Mouse (Mus musculus): ENCODE data around the gene Ppp1r35. TPM values are rescaled to one million over a fixed set of nuclear protein-coding genes. Genes with fewer than 3 reads are reported as not detected.

Gene Ppp1r35
- polyA plus RNA-seq, 2 experiments: 37.6 to 46.8 TPM

DNA sequence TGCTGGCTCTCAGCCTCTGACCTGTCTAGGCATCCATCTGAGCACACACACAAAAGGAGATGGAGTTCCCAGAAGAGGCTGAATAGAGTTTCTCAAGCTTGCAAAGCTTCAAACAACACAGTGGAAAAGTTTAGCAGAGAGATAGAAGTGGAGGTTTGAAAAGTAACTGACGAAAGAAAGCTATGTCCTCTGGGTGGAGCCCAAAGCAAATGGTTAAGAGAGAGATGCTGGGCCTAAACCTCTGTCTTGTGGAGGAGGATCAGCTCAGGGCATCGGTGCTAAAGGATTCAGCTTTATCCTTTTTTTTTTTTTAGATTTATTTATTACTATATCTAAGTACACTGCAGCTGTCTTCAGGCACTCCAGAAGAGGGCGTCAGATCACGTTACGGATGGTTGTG lies 29.7 kb downstream of the Ppp1r35 start:
- Histone ChIP-seq H3K27me3 (ENCODE audit: control insufficient read depth, insufficient read depth, low read length) (no peaks in the 10 kb centered on the region), H3K4me2 (replicated peaks; ENCODE audit: low read depth, low read length, severe bottlenecking) (no peak overlapping the region), H3K4me3 (replicated peaks; ENCODE audit: low read length) (no peak overlapping the region), H3K4me1 (ENCODE audit: control insufficient read depth, insufficient read depth, low read length) (no peaks in the 10 kb centered on the region), H3K9ac (ENCODE audit: low read depth, low read length, severe bottlenecking) (no peak overlapping the region), H3K9me3 (ENCODE audit: control insufficient read depth, low read length) (no peaks in the 10 kb centered on the region), H3K27ac (replicated peaks; ENCODE audit: low read depth, low read length) (no peak overlapping the region), H3K36me3 (ENCODE audit: control insufficient read depth, insufficient read depth, low read length) (no peaks in the 10 kb centered on the region)
- ATAC-seq (ENCODE audit: low FRiP score, low read depth) (no peak), DNase-seq (ENCODE audit: low spot score) (no peak)
- 90% methylated on average over 5 of the region's 5 CpGs for WGBS
- TF ChIP-seq POLR2A (IDR thresholded peaks at IDR 0.05; ENCODE audit: borderline replicate concordance, extremely low read depth, insufficient read depth, insufficient read length): no peak

GRCm38 (mm10) chr5:137817466-137818222 lies 39.0 kb downstream of the Ppp1r35 start:
- H3K27me3 ChIP-seq (ENCODE audit: control insufficient read depth, insufficient read depth, low read length): no peaks in the 10 kb centered on the region
- H3K36me3 ChIP-seq (ENCODE audit: control insufficient read depth, insufficient read depth, low read length): no peaks in the 10 kb centered on the region
- H3K4me3 ChIP-seq (replicated peaks; ENCODE audit: low read length): no peak overlapping the region
- H3K27ac ChIP-seq (replicated peaks; ENCODE audit: low read depth, low read length): no peak overlapping the region
- DNase-seq (ENCODE audit: low spot score) (no peak), ATAC-seq (ENCODE audit: low FRiP score, low read depth) (no peak)
- no peaks in the 10 kb centered on the region for H3K9me3 ChIP-seq (ENCODE audit: control insufficient read depth, low read length)
- WGBS: 69% methylated on average over 4 of the region's 4 CpGs
- TF ChIP-seq POLR2A (IDR thresholded peaks at IDR 0.05; ENCODE audit: borderline replicate concordance, extremely low read depth, insufficient read depth, insufficient read length): no peak
- no peak overlapping the region for H3K4me2 ChIP-seq (replicated peaks; ENCODE audit: low read depth, low read length, severe bottlenecking)
- no peaks in the 10 kb centered on the region for H3K4me1 ChIP-seq (ENCODE audit: control insufficient read depth, insufficient read depth, low read length)
- no peak overlapping the region for H3K9ac ChIP-seq (ENCODE audit: low read depth, low read length, severe bottlenecking)

DNA sequence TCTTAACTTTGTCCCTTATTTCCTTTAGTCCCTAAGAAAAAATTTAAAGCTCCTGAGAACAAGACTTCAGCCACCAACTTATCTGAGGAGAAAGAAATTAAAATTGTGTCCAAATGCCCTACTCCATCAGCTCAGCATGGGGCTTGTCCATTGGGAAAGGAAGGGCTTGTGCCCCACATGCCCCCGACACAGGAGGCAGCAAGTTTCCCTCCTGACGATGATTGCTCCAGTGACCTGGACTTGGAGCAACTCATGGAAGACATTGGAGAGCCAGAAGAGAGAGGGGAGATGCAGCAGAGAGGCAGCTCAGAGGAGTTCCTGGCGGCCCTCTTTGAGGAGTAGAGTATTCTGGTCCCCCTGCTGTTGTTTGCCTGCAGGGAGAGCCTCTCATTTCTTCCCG lies 43.5 kb downstream of the Ppp1r35 start:
- WGBS: 71% methylated on average over 4 of the region's 4 CpGs
- no peaks in the 10 kb centered on the region for H3K9me3 ChIP-seq (ENCODE audit: control insufficient read depth, low read length)
- H3K4me2 ChIP-seq (replicated peaks; ENCODE audit: low read depth, low read length, severe bottlenecking): no peak overlapping the region
- H3K27me3 ChIP-seq (ENCODE audit: control insufficient read depth, insufficient read depth, low read length): no peaks in the 10 kb centered on the region
- DNase-seq (ENCODE audit: low spot score) (no peak), ATAC-seq (ENCODE audit: low FRiP score, low read depth) (no peak)
- no peaks in the 10 kb centered on the region for H3K36me3 ChIP-seq (ENCODE audit: control insufficient read depth, insufficient read depth, low read length)
- H3K4me1 ChIP-seq (ENCODE audit: control insufficient read depth, insufficient read depth, low read length): no peaks in the 10 kb centered on the region
- TF ChIP-seq POLR2A (IDR thresholded peaks at IDR 0.05; ENCODE audit: borderline replicate concordance, extremely low read depth, insufficient read depth, insufficient read length): no peak
- no peak overlapping the region for H3K9ac ChIP-seq (ENCODE audit: low read depth, low read length, severe bottlenecking)
- no peak overlapping the region for H3K4me3 ChIP-seq (replicated peaks; ENCODE audit: low read length)
- H3K27ac ChIP-seq (replicated peaks; ENCODE audit: low read depth, low read length): no peak overlapping the region

GRCm38 (mm10) chr5:137822602-137823001 lies 44.0 kb downstream of the Ppp1r35 start:
- Histone ChIP-seq H3K27me3 (ENCODE audit: control insufficient read depth, insufficient read depth, low read length) (no peaks in the 10 kb centered on the region), H3K4me3 (replicated peaks; ENCODE audit: low read length) (no peak overlapping the region), H3K27ac (replicated peaks; ENCODE audit: low read depth, low read length) (no peak overlapping the region), H3K4me2 (replicated peaks; ENCODE audit: low read depth, low read length, severe bottlenecking) (no peak overlapping the region), H3K36me3 (ENCODE audit: control insufficient read depth, insufficient read depth, low read length) (no peaks in the 10 kb centered on the region), H3K9me3 (ENCODE audit: control insufficient read depth, low read length) (no peaks in the 10 kb centered on the region), H3K9ac (ENCODE audit: low read depth, low read length, severe bottlenecking) (no peak overlapping the region), H3K4me1 (ENCODE audit: control insufficient read depth, insufficient read depth, low read length) (no peaks in the 10 kb centered on the region)
- no peak for TF ChIP-seq POLR2A (IDR thresholded peaks at IDR 0.05; ENCODE audit: borderline replicate concordance, extremely low read depth, insufficient read depth, insufficient read length)
- DNase-seq (ENCODE audit: low spot score): no peak
- no peak for ATAC-seq (ENCODE audit: low FRiP score, low read depth)
- 77% methylated on average over 1 of the region's 1 CpGs for WGBS

DNA sequence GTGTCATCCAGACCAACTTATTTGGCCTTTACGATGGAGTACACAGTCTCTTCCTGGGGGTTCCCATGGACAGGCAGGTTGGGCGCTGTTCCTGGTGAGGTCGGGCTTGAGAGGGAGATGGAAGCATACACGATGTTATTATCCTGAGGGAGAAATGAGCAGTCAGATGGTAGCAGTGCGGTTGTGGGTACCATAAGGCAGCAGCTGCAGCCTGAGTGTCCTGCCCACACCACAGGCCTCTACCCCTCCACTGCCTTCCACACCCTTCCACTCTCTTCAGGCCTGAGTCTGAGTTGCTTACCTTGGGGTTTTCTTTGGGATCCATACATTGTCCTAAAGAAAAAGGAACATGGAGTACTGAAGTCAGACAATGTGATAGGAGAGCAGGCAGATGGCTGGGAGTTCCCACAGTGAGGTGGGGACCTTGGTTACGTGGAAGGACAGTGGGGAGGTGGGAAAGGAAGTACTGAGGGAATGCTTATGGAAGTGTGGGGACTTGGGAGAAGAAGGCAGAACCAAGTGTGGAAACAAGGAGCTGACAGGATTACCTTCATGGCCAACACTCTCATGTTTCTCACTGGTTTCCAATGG lies 44.9 kb downstream of the Ppp1r35 start:
- ATAC-seq (ENCODE audit: low FRiP score, low read depth): no peak
- 93% methylated on average over 6 of the region's 6 CpGs for WGBS
- H3K4me2 ChIP-seq (replicated peaks; ENCODE audit: low read depth, low read length, severe bottlenecking): no peak overlapping the region
- no peak overlapping the region for H3K27ac ChIP-seq (replicated peaks; ENCODE audit: low read depth, low read length)
- no peak overlapping the region for H3K4me3 ChIP-seq (replicated peaks; ENCODE audit: low read length)
- H3K36me3 ChIP-seq (ENCODE audit: control insufficient read depth, insufficient read depth, low read length): no peaks in the 10 kb centered on the region
- H3K9ac ChIP-seq (ENCODE audit: low read depth, low read length, severe bottlenecking): no peak overlapping the region
- no peaks in the 10 kb centered on the region for H3K9me3 ChIP-seq (ENCODE audit: control insufficient read depth, low read length)
- TF ChIP-seq POLR2A (IDR thresholded peaks at IDR 0.05; ENCODE audit: borderline replicate concordance, extremely low read depth, insufficient read depth, insufficient read length): no peak
- H3K4me1 ChIP-seq (ENCODE audit: control insufficient read depth, insufficient read depth, low read length): no peaks in the 10 kb centered on the region
- no peak for DNase-seq (ENCODE audit: low spot score)
- no peaks in the 10 kb centered on the region for H3K27me3 ChIP-seq (ENCODE audit: control insufficient read depth, insufficient read depth, low read length)
